Mouse (Mus musculus) neutrophil, adult 5-6 weeks (primary cell): Measurements from ENCODE around the gene Sept6. TPM values are rescaled to one million over a fixed set of nuclear protein-coding genes. Genes with fewer than 3 reads are reported as not detected.
"Not testable (repeated sequence)": the region's sequence is repeated elsewhere in the genome, so short reads cannot be mapped to it uniquely, and the experiment has no call there.

Experiments used
- ATAC-seq: fragments of 151-379, 151-347 bp; 2 replicates; pipeline ENCODE4 v1.8.0; 2017; ENCODE audit warnings: mild to moderate bottlenecking, moderate TSS enrichment; ENCODE audit not compliant: insufficient number of reproducible peaks, poor library complexity, low FRiP score, severe bottlenecking; ENCODE audit errors: extremely low read depth
- total RNA-seq: library from RNA; stranded (forward); fragments of 200-1000 nt; gene quantifications from 2 replicates; pipeline ENCODE4 v1.2.3, GENCODE M21; 2017

Gene Sept6
- total RNA-seq, 1 experiment from 2014 or later: 74.5 TPM

- ATAC-seq: no peak
Observed at GRCm38 (mm10) chrX:36974905-36975304, 16.7 kb downstream of the Sept6 start.

GRCm38 (mm10) chrX:36972951-36973471 lies 18.6 kb downstream of the Sept6 start:
- no peak for ATAC-seq

GRCm38 (mm10) chrX:36971156-36971555 lies 20.4 kb downstream of the Sept6 start:
- no peak for ATAC-seq

- no peak for ATAC-seq
Observed at GRCm38 (mm10) chrX:36969501-36969900, 22.1 kb downstream of the Sept6 start.

- no peak for ATAC-seq
Observed at GRCm38 (mm10) chrX:36956674-36957073, 34.9 kb downstream of the Sept6 start.

GRCm38 (mm10) chrX:36941106-36941505 lies 50.5 kb downstream of the Sept6 start:
- ATAC-seq: no peak

GRCm38 (mm10) chrX:36939806-36940413 lies 51.7 kb downstream of the Sept6 start:
- no peak for ATAC-seq

- ATAC-seq: no peak
Observed at GRCm38 (mm10) chrX:36935326-36935966, 56.1 kb downstream of the Sept6 start.

GRCm38 (mm10) chrX:36930574-36930973 lies 61.0 kb downstream of the Sept6 start:
- no peak for ATAC-seq

- no peak for ATAC-seq
Observed at GRCm38 (mm10) chrX:36929694-36930093, 61.9 kb downstream of the Sept6 start.

- ATAC-seq: no peak
Observed at GRCm38 (mm10) chrX:36928791-36929190, 62.8 kb downstream of the Sept6 start.

- ATAC-seq: no peak
Observed at GRCm38 (mm10) chrX:36921346-36921745, 70.2 kb downstream of the Sept6 start.

GRCm38 (mm10) chrX:36917749-36918148 lies 73.8 kb downstream of the Sept6 start:
- ATAC-seq: no peak

- no peak for ATAC-seq
Observed at GRCm38 (mm10) chrX:36911343-36911742, 80.3 kb downstream of the Sept6 start.

GRCm38 (mm10) chrX:36906539-36906938 lies 85.1 kb downstream of the Sept6 start:
- ATAC-seq: no peak

- peak; percentile 92 for ATAC-seq
Observed at GRCm38 (mm10) chrX:36903115-36903768, 88.4 kb downstream of the Sept6 start.

- no peak; the same call in 1 of the 2 replicates for ATAC-seq
Observed at GRCm38 (mm10) chrX:36902321-36903114, 89.1 kb downstream of the Sept6 start, which contains the start of gene Nkrf. Nkrf (minus strand) TSS chrX:36902899.

GRCm38 (mm10) chrX:36901655-36902054 lies 89.9 kb downstream of the Sept6 start:
- ATAC-seq: no peak

- not testable (repeated sequence) for ATAC-seq
Observed at GRCm38 (mm10) chrX:36898931-36899330, 92.7 kb downstream of the Sept6 start.
